Mouse (Mus musculus) liver, embryonic 16.5 days (tissue): ENCODE results near the gene Them7. TPM values are rescaled to one million over a fixed set of nuclear protein-coding genes. Genes with fewer than 3 reads are reported as not detected.

Source experiments
- ATAC-seq: fragments of 200-750 bp; cut with Nextera tagmentation; 2 replicates; pipeline ENCODE4 v1.8.0; 2017; ENCODE audit warnings: low read depth, mild to moderate bottlenecking, moderate number of reproducible peaks, moderate library complexity
- H3K27ac ChIP-seq: fragments of 300-500 bp; sonication (generic); 2 replicates; pipeline ENCODE4 v1.5.1; 2014; ENCODE audit warnings: mild to moderate bottlenecking, low read length
- H3K27me3 ChIP-seq: fragments of 300-500 bp; sonication (generic); 2 replicates; pipeline ENCODE4 v1.6.1; 2014; ENCODE audit warnings: low read depth, low read length, mixed read lengths; ENCODE audit not compliant: control insufficient read depth, insufficient read depth
- H3K36me3 ChIP-seq: fragments of 300-500 bp; sonication (generic); 2 replicates; pipeline ENCODE4 v1.6.1; 2014; ENCODE audit warnings: mild to moderate bottlenecking; ENCODE audit not compliant: control insufficient read depth, insufficient read depth
- H3K4me1 ChIP-seq: fragments of 300-500 bp; sonication (generic); 2 replicates; pipeline ENCODE4 v1.6.1; 2014; ENCODE audit warnings: low read depth, low read length, mixed read lengths; ENCODE audit not compliant: control insufficient read depth
- H3K4me2 ChIP-seq: fragments of 300-500 bp; sonication (generic); 2 replicates; pipeline ENCODE4 v1.6.1; 2014; ENCODE audit warnings: low read depth, low read length, mixed read lengths
- H3K4me3 ChIP-seq: fragments of 300-500 bp; sonication (generic); 2 replicates; pipeline ENCODE4 v1.5.1; 2014; ENCODE audit warnings: low read depth, mild to moderate bottlenecking, low read length
- H3K9ac ChIP-seq: fragments of 300-500 bp; sonication (generic); 2 replicates; pipeline ENCODE4 v1.6.1; 2014; ENCODE audit warnings: low read depth, low read length
- H3K9me3 ChIP-seq: fragments of 300-500 bp; sonication (generic); replicated peaks from 2 replicates; pipeline ENCODE4 v1.6.1; 2016; ENCODE audit warnings: low read length; ENCODE audit not compliant: control insufficient read depth
- WGBS: fragments of 180-500 bp; shearing (Covaris S2); extraction: QIAGEN DNeasy Blood & Tissue Kit; methylation state at CpG from one replicate; pipeline ENCODE4 v1.1.7; 2014; ENCODE audit not compliant: insufficient replicate concordance; 5-methylcytosine and 5-hydroxymethylcytosine counted together
- polyA plus RNA-seq: library from polyadenylated mRNA; unstranded; fragments of >200 nt; fragmentation: Nextera tagmentation; extraction: Ambion mirVana; gene quantifications from 2 replicates; pipeline ENCODE4 v1.2.1, GENCODE M21; 2015

Them7 gene
- polyA plus RNA-seq, 1 experiment from 2014 or later = 2.4 TPM

DNA sequence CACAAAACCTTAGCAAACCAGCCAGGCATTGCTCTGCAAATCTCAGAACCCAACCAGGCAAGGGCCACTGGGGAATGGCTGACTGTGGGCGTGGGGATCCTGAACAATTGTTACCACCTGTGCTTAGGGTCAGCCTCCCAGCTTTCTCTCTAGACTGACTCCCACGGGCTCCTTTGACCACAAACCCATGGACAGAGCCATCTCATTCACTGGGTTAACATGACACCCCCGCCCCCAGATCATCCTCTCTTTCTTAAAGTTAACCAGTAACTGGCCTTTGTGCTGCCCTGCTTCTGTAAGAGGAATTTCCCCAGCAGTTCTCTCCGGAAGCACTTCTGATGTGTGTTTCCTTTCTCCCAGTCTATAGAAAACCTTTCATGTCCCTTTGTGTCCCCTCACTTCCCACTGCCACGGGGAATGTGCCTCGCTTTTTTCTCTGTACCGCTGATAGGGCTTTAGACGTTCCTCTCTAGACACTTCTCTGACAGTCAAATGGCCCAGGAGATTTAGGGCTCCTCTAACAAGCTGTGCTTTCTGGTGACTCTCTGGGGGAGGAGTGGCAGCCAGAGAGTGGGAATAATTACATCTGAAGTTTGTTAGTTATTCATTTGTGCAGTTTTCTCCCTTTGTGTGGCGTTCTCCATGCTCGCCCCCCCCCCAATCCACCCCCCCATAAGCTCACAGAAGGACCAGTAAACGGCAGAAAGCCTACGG lies 112.4 kb downstream of the Them7 start:
- no peak for ATAC-seq
- 14% methylated on average over 12 of the region's 12 CpGs for WGBS
- no peak overlapping the region for H3K4me2 ChIP-seq
- H3K4me3 ChIP-seq = no peak overlapping the region
- no peaks in the 10 kb centered on the region for H3K36me3 ChIP-seq
- H3K9ac ChIP-seq = no peak overlapping the region
- no peaks in the 10 kb centered on the region for H3K9me3 ChIP-seq
- no peaks in the 10 kb centered on the region for H3K4me1 ChIP-seq
- no peaks in the 10 kb centered on the region for H3K27me3 ChIP-seq
- H3K27ac ChIP-seq = no peak overlapping the region

DNA sequence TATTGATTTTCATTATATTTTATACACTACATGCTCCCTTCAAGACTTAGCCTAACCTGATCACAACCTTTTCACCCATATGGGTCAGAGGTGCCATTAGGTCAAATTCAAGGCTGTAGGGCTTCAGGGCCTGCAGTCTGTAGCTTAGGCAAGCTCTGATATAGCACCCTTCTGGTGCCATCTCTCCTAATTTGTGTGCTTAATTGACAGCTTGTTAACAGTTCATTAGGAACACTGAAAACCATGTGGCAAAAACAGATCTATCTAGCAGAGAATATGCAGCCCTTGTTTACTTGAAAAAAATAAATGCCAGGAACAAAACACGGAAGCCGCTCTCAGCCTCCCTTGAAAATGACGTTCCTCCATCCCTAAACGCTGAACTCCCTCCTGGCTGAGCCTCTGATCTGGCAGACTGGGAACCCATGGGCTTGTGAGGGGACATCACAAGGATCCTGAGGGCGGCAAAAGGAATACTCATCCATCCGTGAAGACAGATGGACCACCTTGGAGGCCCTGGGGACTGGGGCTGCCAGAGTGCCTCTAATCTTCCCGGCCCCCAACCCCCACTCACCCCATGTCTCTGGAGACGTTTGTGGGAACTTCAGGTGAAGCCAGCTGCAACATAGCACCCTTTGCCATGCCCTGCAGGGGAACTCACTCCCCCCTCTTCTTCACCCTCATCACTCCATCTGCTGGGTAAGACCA lies 113.2 kb downstream of the Them7 start:
- no peaks in the 10 kb centered on the region for H3K9me3 ChIP-seq
- 36% methylated on average over 8 of the region's 8 CpGs for WGBS

DNA sequence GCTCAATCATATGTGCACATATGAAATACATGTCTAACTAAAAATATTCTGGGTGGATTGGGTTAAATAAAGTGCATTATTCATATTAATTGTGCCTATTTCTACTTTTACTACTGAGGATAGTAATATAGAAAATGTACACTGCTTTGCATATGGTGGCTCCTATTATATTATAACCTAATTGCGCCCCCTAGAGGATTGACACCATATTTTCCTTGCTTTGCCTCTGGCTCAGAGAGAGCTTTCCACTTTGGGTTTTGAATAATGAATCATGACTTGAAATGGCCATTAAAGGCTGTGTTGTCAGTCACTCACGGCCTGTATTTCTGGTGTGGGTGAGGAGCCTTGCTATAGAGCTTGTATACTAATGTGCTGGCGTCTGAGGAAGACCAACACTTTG lies 115.9 kb downstream of the Them7 start:
- Histone ChIP-seq H3K36me3 (no peaks in the 10 kb centered on the region), H3K27me3 (no peaks in the 10 kb centered on the region), H3K27ac (no peak overlapping the region), H3K9me3 (no peaks in the 10 kb centered on the region), H3K4me2 (no peak overlapping the region), H3K9ac (no peak overlapping the region), H3K4me1 (no peaks in the 10 kb centered on the region), H3K4me3 (no peak overlapping the region)
- WGBS = 42% methylated on average over 3 of the region's 3 CpGs
- no peak for ATAC-seq

More for the DNA sequence above, 113.2 kb downstream of the Them7 start:
- Histone ChIP-seq H3K9ac (no peak overlapping the region), H3K36me3 (no peaks in the 10 kb centered on the region), H3K27me3 (no peaks in the 10 kb centered on the region), H3K4me1 (no peaks in the 10 kb centered on the region), H3K27ac (no peak overlapping the region), H3K4me2 (no peak overlapping the region), H3K4me3 (no peak overlapping the region)
- ATAC-seq = no peak

DNA sequence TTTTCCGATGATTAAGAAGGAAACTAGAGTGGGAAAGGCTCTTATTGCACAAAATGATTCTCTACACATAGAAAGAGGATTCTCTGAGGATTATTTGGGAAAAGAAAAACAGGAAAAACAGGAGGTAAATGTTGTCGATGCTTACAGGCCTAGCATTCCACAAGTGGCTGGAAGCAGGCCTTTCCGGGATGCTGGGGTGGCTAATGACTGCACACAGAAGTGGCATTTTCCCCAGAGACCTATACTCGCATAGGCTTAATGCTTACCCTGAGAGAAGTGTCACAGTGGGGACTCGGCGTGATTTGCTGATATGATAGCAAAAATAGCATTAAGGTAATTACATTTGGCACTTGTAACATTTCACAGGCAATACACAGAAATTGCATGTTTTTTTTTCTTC lies 124.8 kb downstream of the Them7 start:
- H3K36me3 ChIP-seq = no peaks in the 10 kb centered on the region
- no peaks in the 10 kb centered on the region for H3K27me3 ChIP-seq
- no peaks in the 10 kb centered on the region for H3K4me1 ChIP-seq
- no peaks in the 10 kb centered on the region for H3K9me3 ChIP-seq
- H3K27ac ChIP-seq = no peak overlapping the region
- no peak overlapping the region for H3K9ac ChIP-seq
- WGBS = 60% methylated on average over 6 of the region's 6 CpGs
- no peak overlapping the region for H3K4me3 ChIP-seq
- H3K4me2 ChIP-seq = no peak overlapping the region
- no peak for ATAC-seq

GRCm38 (mm10) chr2:105356791-105357190 lies 132.7 kb downstream of the Them7 start:
- no peaks in the 10 kb centered on the region for H3K36me3 ChIP-seq
- ATAC-seq = no peak
- WGBS = 47% methylated on average over 5 of the region's 5 CpGs
- H3K9me3 ChIP-seq = no peaks in the 10 kb centered on the region
- no peak overlapping the region for H3K4me3 ChIP-seq
- no peaks in the 10 kb centered on the region for H3K27me3 ChIP-seq
- H3K4me2 ChIP-seq = no peak overlapping the region
- no peaks in the 10 kb centered on the region for H3K4me1 ChIP-seq
- H3K9ac ChIP-seq = no peak overlapping the region
- no peak overlapping the region for H3K27ac ChIP-seq

DNA sequence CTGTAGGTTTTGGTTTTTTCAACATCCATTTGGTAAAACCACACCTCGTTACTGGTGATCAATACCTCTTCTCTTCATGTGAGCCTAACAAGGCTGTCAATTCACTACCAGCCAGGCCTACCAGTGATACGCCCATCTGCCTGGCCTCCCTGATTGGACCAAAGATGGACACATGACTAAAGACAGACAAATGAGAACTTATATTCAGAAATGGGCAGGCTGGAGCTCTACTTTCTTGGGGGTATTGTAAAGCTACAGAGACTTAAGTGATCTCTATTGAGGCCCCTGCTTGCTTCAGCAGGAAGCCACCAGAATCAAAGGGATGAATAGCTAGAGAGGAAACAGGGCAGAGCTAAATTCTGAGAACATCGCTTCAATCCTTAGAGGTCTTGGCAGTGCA lies 133.9 kb downstream of the Them7 start:
- H3K27ac ChIP-seq = no peak overlapping the region
- H3K4me3 ChIP-seq = no peak overlapping the region
- H3K36me3 ChIP-seq = no peaks in the 10 kb centered on the region
- H3K9ac ChIP-seq = no peak overlapping the region
- no peaks in the 10 kb centered on the region for H3K27me3 ChIP-seq
- ATAC-seq = no peak
- H3K9me3 ChIP-seq = no peaks in the 10 kb centered on the region
- H3K4me1 ChIP-seq = no peaks in the 10 kb centered on the region
- no peak overlapping the region for H3K4me2 ChIP-seq
- WGBS = 67% methylated on average over 3 of the region's 3 CpGs

GRCm38 (mm10) chr2:105367623-105368022 lies 143.5 kb downstream of the Them7 start:
- H3K4me3 ChIP-seq = no peak overlapping the region
- no peaks in the 10 kb centered on the region for H3K36me3 ChIP-seq
- H3K27me3 ChIP-seq = no peaks in the 10 kb centered on the region
- H3K9ac ChIP-seq = no peak overlapping the region
- H3K4me1 ChIP-seq = no peaks in the 10 kb centered on the region
- 25% methylated on average over 4 of the region's 4 CpGs for WGBS
- H3K27ac ChIP-seq = no peak overlapping the region
- no peaks in the 10 kb centered on the region for H3K9me3 ChIP-seq
- no peak for ATAC-seq
- no peak overlapping the region for H3K4me2 ChIP-seq

DNA sequence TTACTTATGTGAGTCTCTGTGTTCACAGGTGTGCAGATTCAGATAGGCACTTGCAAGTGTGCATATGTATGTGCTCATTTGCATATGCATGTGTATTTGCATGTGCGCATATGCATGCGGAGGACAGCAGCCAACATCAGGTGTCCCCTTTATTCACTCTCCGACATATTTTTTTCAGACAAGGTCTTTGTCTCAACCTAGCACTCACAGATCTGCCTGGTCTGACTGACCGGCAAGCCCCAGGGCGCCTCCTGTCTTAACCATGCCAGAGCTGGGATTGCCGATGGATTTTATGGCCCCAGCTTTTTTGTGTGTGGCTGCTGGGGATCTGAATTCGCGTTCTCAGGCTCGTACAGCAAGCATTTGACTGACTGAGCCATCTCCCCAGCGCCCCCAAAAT lies 146.1 kb downstream of the Them7 start:
- Histone ChIP-seq H3K9me3 (no peaks in the 10 kb centered on the region), H3K4me1 (no peaks in the 10 kb centered on the region), H3K27ac (no peak overlapping the region), H3K27me3 (no peaks in the 10 kb centered on the region), H3K9ac (no peak overlapping the region), H3K4me3 (no peak overlapping the region), H3K4me2 (no peak overlapping the region), H3K36me3 (no peaks in the 10 kb centered on the region)
- WGBS = 23% methylated on average over 10 of the region's 10 CpGs
- ATAC-seq = no peak

- WGBS = 31% methylated on average over 14 of the region's 14 CpGs
- Histone ChIP-seq H3K27ac (no peak overlapping the region), H3K9ac (no peak overlapping the region), H3K4me1 (no peaks in the 10 kb centered on the region), H3K4me2 (no peak overlapping the region), H3K27me3 (no peaks in the 10 kb centered on the region), H3K4me3 (no peak overlapping the region), H3K9me3 (no peaks in the 10 kb centered on the region), H3K36me3 (no peaks in the 10 kb centered on the region)
- no peak for ATAC-seq
Observed at GRCm38 (mm10) chr2:105370698-105371097, 146.6 kb downstream of the Them7 start.
